Mouse (Mus musculus) kidney, adult 2 months (tissue): Measurements from ENCODE around the gene Cntnap2. TPM values are rescaled to one million over a fixed set of nuclear protein-coding genes. Genes with fewer than 3 reads are reported as not detected.
A peak's percentile ranks its signal among the peaks of the same experiment; 100 is the strongest.

Experiments used
- DNase-seq: peaks from one replicate; pipeline ENCODE4 v3.0.0; 2021
- H3K27ac ChIP-seq: fragments of 200-500 bp; 2 replicates; pipeline ENCODE4 v1.5.1; 2012; ENCODE audit warnings: low read depth, low read length, control low read depth, inconsistent platforms; ENCODE audit not compliant: insufficient read depth
- H3K27me3 ChIP-seq: fragments of 200-500 bp; replicated peaks from 2 replicates; pipeline ENCODE4 v1.6.1; 2012; ENCODE audit warnings: mild to moderate bottlenecking, moderate library complexity, low read length, inconsistent platforms; ENCODE audit not compliant: control insufficient read depth, insufficient read depth
- H3K36me3 ChIP-seq: fragments of 200-500 bp; 2 replicates; pipeline ENCODE4 v1.6.1; 2012; ENCODE audit warnings: mild to moderate bottlenecking, moderate library complexity, low read length, inconsistent platforms; ENCODE audit not compliant: control insufficient read depth, insufficient read depth
- H3K4me1 ChIP-seq: fragments of 200-500 bp; 2 replicates; pipeline ENCODE4 v1.6.1; 2011; ENCODE audit warnings: low read length; ENCODE audit not compliant: control insufficient read depth, insufficient read depth
- H3K4me3 ChIP-seq: fragments of 200-500 bp; 2 replicates; pipeline ENCODE4 v1.5.1; 2011; ENCODE audit warnings: mild to moderate bottlenecking, low read depth, low read length, control low read depth; ENCODE audit not compliant: insufficient read depth
- CTCF ChIP-seq: fragments of 200-500 bp; conservative IDR thresholded peaks from 2 replicates; pipeline ENCODE4 v1.5.1; 2011; ENCODE audit warnings: low read depth, mild to moderate bottlenecking, control low read depth, low read length, moderate library complexity, mixed read lengths; ENCODE audit not compliant: insufficient read depth, insufficient read length
- POLR2A ChIP-seq: fragments of 200-500 bp; IDR thresholded peaks from one replicate; pipeline ENCODE4 v1.6.1; 2011; ENCODE audit warnings: low read depth, low read length, control low read depth
- WGBS: fragments of 180-500 bp; shearing (Covaris S2); methylation state at CpG from one replicate; pipeline ENCODE4 v1.1.7; 2018; 5-methylcytosine and 5-hydroxymethylcytosine counted together
- polyA plus RNA-seq: library from polyadenylated mRNA; depleted of rRNA; stranded (reverse); fragments of >200 nt; gene quantifications from 2 replicates; pipeline ENCODE4 v1.2.3, GENCODE M21; 2012

Cntnap2 gene
- polyA plus RNA-seq, 1 experiment, result 0.31 TPM

- 87% methylated on average over 3 of the region's 3 CpGs for WGBS
- no peak overlapping the region for H3K27ac ChIP-seq
- H3K36me3 ChIP-seq, result no peaks in the 10 kb centered on the region
- DNase-seq, result no peak
- no peaks in the 10 kb centered on the region for H3K27me3 ChIP-seq
- H3K4me1 ChIP-seq, result no peaks in the 10 kb centered on the region
- TF ChIP-seq CTCF (no peak), POLR2A (no peak)
- H3K4me3 ChIP-seq, result no peak overlapping the region
Observed at GRCm38 (mm10) chr6:46919973-46920372, 1860.8 kb downstream of the Cntnap2 start.

GRCm38 (mm10) chr6:46924709-46925108, 1865.6 kb downstream of the Cntnap2 start:
- TF ChIP-seq CTCF, result no peak
- TF ChIP-seq POLR2A, result no peak
- Histone ChIP-seq H3K27me3 (no peaks in the 10 kb centered on the region; the same call in 1 of the 2 replicates), H3K27ac (no peak overlapping the region), H3K36me3 (no peaks in the 10 kb centered on the region), H3K4me3 (no peak overlapping the region), H3K4me1 (no peaks in the 10 kb centered on the region)
- WGBS, result 22% methylated on average over 7 of the region's 7 CpGs
- no peak for DNase-seq

GRCm38 (mm10) chr6:46945703-46946102, 1886.5 kb downstream of the Cntnap2 start:
- no peaks in the 10 kb centered on the region for H3K4me1 ChIP-seq
- no peak overlapping the region for H3K4me3 ChIP-seq
- no peaks in the 10 kb centered on the region for H3K36me3 ChIP-seq
- no peak for DNase-seq
- H3K27ac ChIP-seq, result no peak overlapping the region
- WGBS, result 44% methylated on average over 4 of the region's 4 CpGs
- TF ChIP-seq CTCF (no peak), POLR2A (no peak)
- H3K27me3 ChIP-seq, result no peaks in the 10 kb centered on the region

GRCm38 (mm10) chr6:46961022-46961686, 1902.0 kb downstream of the Cntnap2 start:
- TF ChIP-seq POLR2A, result no peak
- TF ChIP-seq CTCF, result peak; percentile 85
- peak; percentile 61 for DNase-seq
- Histone ChIP-seq H3K27ac (no peak overlapping the region), H3K4me1 (no peaks in the 10 kb centered on the region), H3K4me3 (no peak overlapping the region), H3K36me3 (no peaks in the 10 kb centered on the region), H3K27me3 (no peaks in the 10 kb centered on the region; the same call in 1 of the 2 replicates)
- WGBS, result 21% methylated on average over 10 of the region's 10 CpGs

GRCm38 (mm10) chr6:46963261-46963660, 1904.1 kb downstream of the Cntnap2 start:
- H3K27me3 ChIP-seq, result no peaks in the 10 kb centered on the region; the same call in 1 of the 2 replicates
- H3K36me3 ChIP-seq, result no peaks in the 10 kb centered on the region
- no peak overlapping the region for H3K27ac ChIP-seq
- no peak for TF ChIP-seq CTCF
- no peak for TF ChIP-seq POLR2A
- DNase-seq, result no peak
- 52% methylated on average over 2 of the region's 2 CpGs for WGBS
- H3K4me1 ChIP-seq, result no peaks in the 10 kb centered on the region
- no peak overlapping the region for H3K4me3 ChIP-seq

GRCm38 (mm10) chr6:46963693-46964092, 1904.5 kb downstream of the Cntnap2 start:
- DNase-seq, result no peak
- H3K4me1 ChIP-seq, result no peaks in the 10 kb centered on the region
- no peaks in the 10 kb centered on the region; the same call in 1 of the 2 replicates for H3K27me3 ChIP-seq
- H3K36me3 ChIP-seq, result no peaks in the 10 kb centered on the region
- no peak overlapping the region for H3K27ac ChIP-seq
- TF ChIP-seq CTCF, result no peak
- WGBS, result 40% methylated on average over 3 of the region's 3 CpGs
- no peak overlapping the region for H3K4me3 ChIP-seq

- no peak for TF ChIP-seq POLR2A
- no peak for TF ChIP-seq CTCF
- no peak overlapping the region for H3K4me3 ChIP-seq
- no peaks in the 10 kb centered on the region for H3K27me3 ChIP-seq
- 69% methylated on average over 2 of the region's 2 CpGs for WGBS
- no peaks in the 10 kb centered on the region for H3K4me1 ChIP-seq
- DNase-seq, result no peak
- H3K27ac ChIP-seq, result no peak overlapping the region
- H3K36me3 ChIP-seq, result no peaks in the 10 kb centered on the region
Observed at GRCm38 (mm10) chr6:46972640-46973039, 1913.5 kb downstream of the Cntnap2 start.
